ENCODE assay signal across 8 mouse cellular contexts in genomic region chr10:60285676-60286372, GRCm38 (mm10). TPM values are rescaled to one million over a fixed set of nuclear protein-coding genes. Genes with fewer than 3 reads are reported as not detected.
DNase-seq lines count a peak whose midpoint lies in the region; ATAC-seq lines count a peak whose summit lies in the region.

No protein-coding gene starts in this region.

- H3K4me3 ChIP-seq in neural tube, embryonic 13.5 days, result peak overlapping the region; percentile 16

- H3K9ac ChIP-seq in neural tube, embryonic 13.5 days, result peak overlapping the region; percentile 55; the same call in 1 of the 2 replicates

- 23% methylated on average over 14 of the region's 14 CpGs for WGBS in neural tube, embryonic 13.5 days

- ATAC-seq in frontal cortex, adult (ENCODE audit: low TSS enrichment), result peak; percentile 78
- ATAC-seq in neural tube, embryonic 13.5 days (ENCODE audit: low read depth), result peak; percentile 68
- ATAC-seq in activated CD4-positive, CD25-positive, alpha-beta regulatory T cell, adult 4 months, result no peak

- intact Hi-C loops in left cerebral cortex, postnatal 4 days (cut with DNase I), result no loop called here

- H3K4me2 ChIP-seq in neural tube, embryonic 13.5 days, result peak overlapping the region; percentile 55

- H3K27ac ChIP-seq in neural tube, embryonic 13.5 days (replicated peaks), result peak overlapping the region; percentile 88

- no peaks in the 10 kb centered on the region for H3K36me3 ChIP-seq in neural tube, embryonic 13.5 days

- peak; percentile 96 for DNase-seq in heart, adult 11 months
- DNase-seq in heart, adult 8-10 months (ENCODE audit: low spot score), result no peak
- DNase-seq in adrenal gland, postnatal 25 days, result peak; percentile 44
- DNase-seq in kidney, adult 18-20 months, result peak; percentile 63
- DNase-seq in left cerebral cortex, postnatal 4 days, result peak; percentile 62

- no peaks in the 10 kb centered on the region for H3K27me3 ChIP-seq in neural tube, embryonic 13.5 days

- H3K4me1 ChIP-seq in neural tube, embryonic 13.5 days (replicated peaks), result peaks cover 97% of the 10 kb centered on the region

- no peaks in the 10 kb centered on the region for H3K9me3 ChIP-seq in neural tube, embryonic 13.5 days

RNA-seq across cellular contexts. Expression of gene Psap, which starts 8.4 kb away (rescaled TPM):
- 1,000 to 10,000 TPM; 1,268 to 1,360 (median 1,315) TPM for total RNA-seq in heart, adult 8-10 months (2022)
- 910 and 984 TPM in 2 replicates for total RNA-seq in adrenal gland, postnatal 25 days (2021)
- 100 to 1,000 TPM; 700 to 775 TPM for total RNA-seq in left cerebral cortex, postnatal 4 days (2021)
- 136 and 140 TPM in 2 replicates for polyA plus RNA-seq in neural tube, embryonic 13.5 days (2015; fragmentation: Nextera tagmentation; extraction: Ambion mirVana)
- 100 to 1,000 TPM in 1 of 2 experiments, 10 to 100 TPM in 1; 95.5 to 199 TPM for polyA plus RNA-seq in activated CD4-positive, CD25-positive, alpha-beta regulatory T cell, adult 4 months (2017; shearing (Covaris generic))
